Mouse (Mus musculus) heart, adult 2 months (tissue): Measurements from ENCODE around the gene Pafah1b1. TPM values are rescaled to one million over a fixed set of nuclear protein-coding genes. Genes with fewer than 3 reads are reported as not detected.

Experiments
- DNase-seq, 2 experiments: peaks; one replicate each; pipeline ENCODE4 v3.0.0; 2021
- H3K27ac ChIP-seq: fragments of 200-600 bp; 2 replicates; pipeline ENCODE4 v1.8.1; 2022
- H3K27me3 ChIP-seq: fragments of 200-500 bp; 2 replicates; pipeline ENCODE4 v1.6.1; 2012; ENCODE audit warnings: mild to moderate bottlenecking, low read length, inconsistent platforms, mixed read lengths; ENCODE audit not compliant: control insufficient read depth, insufficient read depth
- H3K36me3 ChIP-seq: fragments of 200-500 bp; 2 replicates; pipeline ENCODE4 v1.6.1; 2012; ENCODE audit warnings: low read length, inconsistent platforms; ENCODE audit not compliant: control insufficient read depth, insufficient read depth
- H3K4me1 ChIP-seq: fragments of 200-500 bp; 2 replicates; pipeline ENCODE4 v1.6.1; 2011; ENCODE audit warnings: low read length; ENCODE audit not compliant: control insufficient read depth, insufficient read depth
- H3K4me3 ChIP-seq: fragments of 200-600 bp; 2 replicates; pipeline ENCODE4 v1.8.1; 2022
- H3K79me2 ChIP-seq: fragments of 200-500 bp; replicated peaks from 2 replicates; pipeline ENCODE4 v1.6.1; 2012; ENCODE audit warnings: mild to moderate bottlenecking, inconsistent platforms, low read length, moderate library complexity, mixed read lengths; ENCODE audit not compliant: control insufficient read depth, insufficient read depth
- H3K9ac ChIP-seq: fragments of 200-500 bp; 2 replicates; pipeline ENCODE4 v1.6.1; 2012; ENCODE audit warnings: low read depth, mild to moderate bottlenecking, control low read depth, inconsistent platforms, low read length, mixed read lengths
- CTCF ChIP-seq: fragments of 200-600 bp; IDR thresholded peaks from 2 replicates; pipeline ENCODE4 v1.8.1; 2022; ENCODE audit warnings: antibody characterized with exemption, mild to moderate bottlenecking, moderate library complexity
- EP300 ChIP-seq: fragments of 200-500 bp; IDR thresholded peaks from 2 replicates; pipeline ENCODE4 v1.6.1; 2011; ENCODE audit warnings: low read depth, low read length, control low read depth; ENCODE audit not compliant: insufficient read depth
- POLR2A ChIP-seq: fragments of 200-500 bp; IDR thresholded peaks from 2 replicates; pipeline ENCODE4 v1.6.1; 2011; ENCODE audit warnings: mild to moderate bottlenecking, low read depth, low read length, control low read depth; ENCODE audit not compliant: insufficient read depth
- WGBS: fragments of 180-500 bp; shearing (Covaris S2); methylation state at CpG from one replicate; pipeline ENCODE4 v1.1.7; 2018; 5-methylcytosine and 5-hydroxymethylcytosine counted together
- intact Hi-C: fragments of 180-260 bp; cut with DNase I; formaldehyde crosslinking; loops from one replicate; pipeline ENCODE4 v1.15.1; 2025
- polyA plus RNA-seq: library from polyadenylated mRNA; depleted of rRNA; stranded (reverse); fragments of >200 nt; gene quantifications from 2 replicates; pipeline ENCODE4 v1.2.3, GENCODE M21; 2012
- total RNA-seq, 2 experiments: library from RNA; stranded (reverse); gene quantifications; 2 replicates each; pipeline ENCODE4 v1.2.3; 2021

Pafah1b1 gene
- total and polyA plus RNA-seq, 3 experiments = 30.2 to 233 (median 208) TPM

- TF ChIP-seq POLR2A (no peak), CTCF (no peak), EP300 (no peak)
- Histone ChIP-seq H3K9ac (no peak overlapping the region), H3K79me2 (no peaks in the 10 kb centered on the region), H3K4me1 (peaks cover 3% of the 10 kb centered on the region; the same call in 1 of the 2 replicates), H3K36me3 (no peaks in the 10 kb centered on the region), H3K27ac (no peak overlapping the region), H3K27me3 (no peaks in the 10 kb centered on the region), H3K4me3 (no peak overlapping the region)
- intact Hi-C loops = no loop called here
- WGBS = 85% methylated on average over 9 of the region's 9 CpGs
- no peak for DNase-seq
Observed at GRCm38 (mm10) chr11:74751352-74752066, 27.0 kb upstream of the Pafah1b1 start.

GRCm38 (mm10) chr11:74750662-74751351 is 26.3 kb upstream of the Pafah1b1 start:
- Histone ChIP-seq H3K4me3 (no peak overlapping the region), H3K9ac (no peak overlapping the region), H3K36me3 (no peaks in the 10 kb centered on the region), H3K27ac (no peak overlapping the region), H3K79me2 (no peaks in the 10 kb centered on the region), H3K4me1 (peaks cover 3% of the 10 kb centered on the region; the same call in 1 of the 2 replicates), H3K27me3 (no peaks in the 10 kb centered on the region)
- intact Hi-C loops = no loop called here
- DNase-seq = no peak
- WGBS = 74% methylated on average over 7 of the region's 7 CpGs
- TF ChIP-seq POLR2A = no peak
- no peak for TF ChIP-seq EP300

DNA sequence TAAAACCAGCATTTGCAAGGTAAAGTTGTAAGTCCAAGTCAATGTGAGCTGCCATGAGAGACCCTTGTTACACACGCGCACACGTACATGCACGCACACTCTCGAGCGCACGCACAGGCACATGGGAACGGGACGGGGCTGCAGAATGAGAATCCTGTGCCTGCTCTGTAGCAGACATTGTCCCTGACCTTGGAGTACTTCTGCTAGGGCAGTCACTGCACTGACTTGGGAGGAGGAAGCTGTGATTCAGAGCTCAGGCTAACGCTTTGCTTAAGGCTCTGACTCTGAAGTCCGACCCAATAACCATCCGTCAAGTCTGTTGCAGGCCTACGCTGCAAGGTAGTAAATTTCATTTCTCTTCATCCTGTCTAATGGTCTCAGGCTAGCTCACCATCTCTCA is 24.8 kb upstream of the Pafah1b1 start:
- H3K4me3 ChIP-seq = no peak overlapping the region
- peaks cover 3% of the 10 kb centered on the region; the same call in 1 of the 2 replicates for H3K4me1 ChIP-seq
- intact Hi-C loops = no loop called here
- TF ChIP-seq CTCF = no peak
- TF ChIP-seq EP300 = no peak
- no peak for TF ChIP-seq POLR2A
- no peaks in the 10 kb centered on the region for H3K79me2 ChIP-seq
- H3K27me3 ChIP-seq = no peaks in the 10 kb centered on the region
- no peak for DNase-seq
- H3K36me3 ChIP-seq = no peaks in the 10 kb centered on the region
- H3K9ac ChIP-seq = no peak overlapping the region
- no peak overlapping the region for H3K27ac ChIP-seq
- WGBS = 90% methylated on average over 13 of the region's 13 CpGs

DNA sequence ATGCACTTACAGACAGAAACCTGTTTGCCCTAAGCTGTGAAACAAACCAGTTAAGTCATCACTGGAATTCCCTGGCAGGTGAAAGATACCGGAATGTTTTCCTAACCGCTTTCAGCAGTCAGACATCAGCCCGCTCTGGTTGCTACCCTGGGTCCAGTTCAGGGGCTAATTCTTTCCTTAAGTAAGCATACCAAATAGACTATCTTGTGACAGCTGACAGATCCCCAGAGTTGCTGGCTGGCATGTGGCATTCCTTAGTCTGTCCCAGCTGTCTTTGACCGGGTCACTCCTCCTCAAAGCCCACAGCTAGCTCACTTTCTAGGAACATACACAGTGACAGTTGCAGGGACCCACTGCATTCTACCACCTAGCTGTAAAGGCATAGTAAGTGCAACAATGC is 23.6 kb upstream of the Pafah1b1 start:
- Histone ChIP-seq H3K79me2 (no peaks in the 10 kb centered on the region), H3K9ac (no peak overlapping the region), H3K4me1 (peaks cover 3% of the 10 kb centered on the region; the same call in 1 of the 2 replicates), H3K36me3 (no peaks in the 10 kb centered on the region), H3K27me3 (no peaks in the 10 kb centered on the region), H3K27ac (no peak overlapping the region; the same call in 1 of the 2 replicates), H3K4me3 (no peak overlapping the region)
- 17% methylated on average over 4 of the region's 4 CpGs for WGBS
- intact Hi-C loops = no loop called here
- DNase-seq = peak; percentile 26 to 28
- 0 out of 2 replicates have a peak, but pooled peaks have one; percentile 25 for TF ChIP-seq EP300
- 0 out of 2 replicates have a peak, but pooled peaks have one; percentile 4 for TF ChIP-seq CTCF
- TF ChIP-seq POLR2A = no peak

DNA sequence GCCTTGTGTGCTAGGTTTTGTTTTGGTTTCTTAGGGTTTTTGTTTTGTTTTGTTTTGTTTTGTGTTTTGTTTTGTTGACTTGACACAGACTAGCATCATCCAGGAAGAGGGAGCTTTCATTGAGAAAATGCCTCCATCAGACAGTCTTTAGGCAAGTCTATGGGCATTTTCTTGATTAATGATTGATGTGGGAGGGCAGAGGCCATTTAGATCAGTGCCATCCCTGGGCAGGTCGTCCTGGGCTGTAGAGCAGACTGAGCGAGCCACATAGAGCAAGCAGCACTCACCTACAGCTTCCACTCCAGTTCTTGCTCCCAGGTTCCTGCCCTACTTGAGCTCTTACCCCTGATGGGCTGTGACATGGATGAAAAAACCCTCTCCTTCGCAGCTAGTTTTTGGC is 13.4 kb upstream of the Pafah1b1 start:
- DNase-seq = no peak
- Histone ChIP-seq H3K4me3 (no peak overlapping the region), H3K27ac (no peak overlapping the region), H3K36me3 (no peaks in the 10 kb centered on the region), H3K79me2 (no peaks in the 10 kb centered on the region), H3K4me1 (no peaks in the 10 kb centered on the region), H3K9ac (no peak overlapping the region), H3K27me3 (no peaks in the 10 kb centered on the region)
- 72% methylated on average over 3 of the region's 3 CpGs for WGBS
- intact Hi-C loops = no loop called here
- no peak for TF ChIP-seq CTCF
- no peak for TF ChIP-seq EP300

DNA sequence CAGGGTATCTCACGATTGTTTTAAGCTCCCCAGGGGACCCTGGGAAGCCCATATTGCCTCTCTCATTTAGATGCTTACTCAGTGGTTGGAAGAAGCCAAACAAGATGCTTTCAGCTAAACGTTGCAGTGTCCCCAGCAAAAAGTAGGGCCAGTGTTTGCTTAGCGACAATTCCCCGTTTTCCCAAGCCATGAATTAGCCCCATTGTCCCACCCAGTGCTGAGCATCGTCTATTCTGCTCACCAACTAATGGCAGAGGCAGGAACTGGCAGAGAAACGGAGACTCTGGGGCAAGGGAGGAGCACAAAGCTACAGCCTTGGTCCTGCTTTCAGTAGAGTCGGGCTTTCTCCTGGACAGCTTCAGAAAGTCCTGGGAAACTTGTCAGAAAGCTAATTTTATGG is 10.4 kb upstream of the Pafah1b1 start:
- intact Hi-C loops = no loop called here
- Histone ChIP-seq H3K79me2 (no peaks in the 10 kb centered on the region), H3K27me3 (no peaks in the 10 kb centered on the region), H3K36me3 (no peaks in the 10 kb centered on the region), H3K27ac (no peak overlapping the region), H3K9ac (no peak overlapping the region), H3K4me1 (no peaks in the 10 kb centered on the region), H3K4me3 (no peak overlapping the region)
- DNase-seq = no peak
- 33% methylated on average over 7 of the region's 7 CpGs for WGBS
- no peak for TF ChIP-seq CTCF
- no peak for TF ChIP-seq POLR2A
- TF ChIP-seq EP300 = no peak
